Mouse (Mus musculus): ENCODE data around the gene Myo1d. TPM values are rescaled to one million over a fixed set of nuclear protein-coding genes. Genes with fewer than 3 reads are reported as not detected.

Myo1d gene
- polyA plus RNA-seq, 1 experiment = 10.8 TPM

- Histone ChIP-seq H3K79me2 (ENCODE audit: control insufficient read depth, insufficient read depth) (no peaks in the 10 kb centered on the region), H3K36me3 (ENCODE audit: control insufficient read depth, insufficient read depth) (no peaks in the 10 kb centered on the region), H3ac (ENCODE audit: control insufficient read depth, insufficient read length, low read depth) (peak overlapping the region; percentile 52), H3K4me3 (ENCODE audit: insufficient read depth, poor library complexity, severe bottlenecking) (peak overlapping the region; percentile 48), H3K79me3 (ENCODE audit: low read depth) (no peaks in the 10 kb centered on the region), H3K27me3 (ENCODE audit: control insufficient read depth, insufficient read depth, insufficient read length) (no peaks in the 10 kb centered on the region)
- no peak for TF ChIP-seq FOSL1 (IDR thresholded peaks at IDR 0.05; ENCODE audit: insufficient read depth, low read length, poor library complexity, severe bottlenecking)
- no peak for TF ChIP-seq MYOG (IDR thresholded peaks at IDR 0.05; ENCODE audit: control insufficient read depth, extremely low read depth, insufficient read length)
- no peak for TF ChIP-seq MAX (IDR thresholded peaks at IDR 0.05)
- no peak for TF ChIP-seq MYOD1 (IDR thresholded peaks at IDR 0.05; ENCODE audit: control insufficient read depth, insufficient read length, low read depth)
- no peak for TF ChIP-seq CEBPB (IDR thresholded peaks at IDR 0.05; ENCODE audit: low read depth)
- no peak for TF ChIP-seq CTCF (IDR thresholded peaks at IDR 0.05; ENCODE audit: control insufficient read depth, insufficient read depth, insufficient read length)
- no peak for TF ChIP-seq USF1 (IDR thresholded peaks at IDR 0.05; ENCODE audit: low read depth)
Measured at GRCm38 (mm10) chr11:80778916-80779526, 804 bp downstream of the Myo1d start.

GRCm38 (mm10) chr11:80778157-80778556, 1.7 kb downstream of the Myo1d start:
- TF ChIP-seq USF1 (IDR thresholded peaks at IDR 0.05; ENCODE audit: low read depth) (no peak), MAX (IDR thresholded peaks at IDR 0.05) (no peak), MYOG (IDR thresholded peaks at IDR 0.05; ENCODE audit: control insufficient read depth, extremely low read depth, insufficient read length) (no peak), CEBPB (IDR thresholded peaks at IDR 0.05; ENCODE audit: low read depth) (no peak), FOSL1 (IDR thresholded peaks at IDR 0.05; ENCODE audit: insufficient read depth, low read length, poor library complexity, severe bottlenecking) (no peak), CTCF (IDR thresholded peaks at IDR 0.05; ENCODE audit: control insufficient read depth, insufficient read depth, insufficient read length) (no peak), MYOD1 (IDR thresholded peaks at IDR 0.05; ENCODE audit: control insufficient read depth, insufficient read length, low read depth) (no peak)
- Histone ChIP-seq H3ac (ENCODE audit: control insufficient read depth, insufficient read length, low read depth) (no peak overlapping the region), H3K4me3 (ENCODE audit: insufficient read depth, poor library complexity, severe bottlenecking) (no peak overlapping the region), H3K79me3 (ENCODE audit: low read depth) (no peaks in the 10 kb centered on the region), H3K27me3 (ENCODE audit: control insufficient read depth, insufficient read depth, insufficient read length) (no peaks in the 10 kb centered on the region), H3K79me2 (ENCODE audit: control insufficient read depth, insufficient read depth) (no peaks in the 10 kb centered on the region), H3K36me3 (ENCODE audit: control insufficient read depth, insufficient read depth) (no peaks in the 10 kb centered on the region)

- Histone ChIP-seq H3K4me3 (ENCODE audit: insufficient read depth, poor library complexity, severe bottlenecking) (no peak overlapping the region), H3K27me3 (ENCODE audit: control insufficient read depth, insufficient read depth, insufficient read length) (no peaks in the 10 kb centered on the region), H3K79me2 (ENCODE audit: control insufficient read depth, insufficient read depth) (no peaks in the 10 kb centered on the region), H3K36me3 (ENCODE audit: control insufficient read depth, insufficient read depth) (no peaks in the 10 kb centered on the region), H3K79me3 (ENCODE audit: low read depth) (no peaks in the 10 kb centered on the region), H3ac (ENCODE audit: control insufficient read depth, insufficient read length, low read depth) (no peak overlapping the region)
- no peak for TF ChIP-seq CTCF (IDR thresholded peaks at IDR 0.05; ENCODE audit: control insufficient read depth, insufficient read depth, insufficient read length)
- TF ChIP-seq MAX (IDR thresholded peaks at IDR 0.05) = no peak
- TF ChIP-seq MYOD1 (IDR thresholded peaks at IDR 0.05; ENCODE audit: control insufficient read depth, insufficient read length, low read depth) = no peak
- no peak for TF ChIP-seq CEBPB (IDR thresholded peaks at IDR 0.05; ENCODE audit: low read depth)
- no peak for TF ChIP-seq FOSL1 (IDR thresholded peaks at IDR 0.05; ENCODE audit: insufficient read depth, low read length, poor library complexity, severe bottlenecking)
- TF ChIP-seq MYOG (IDR thresholded peaks at IDR 0.05; ENCODE audit: control insufficient read depth, extremely low read depth, insufficient read length) = no peak
- TF ChIP-seq USF1 (IDR thresholded peaks at IDR 0.05; ENCODE audit: low read depth) = no peak
Measured at GRCm38 (mm10) chr11:80777708-80778107, 2.1 kb downstream of the Myo1d start.

- Histone ChIP-seq H3K79me2 (ENCODE audit: control insufficient read depth, insufficient read depth) (no peaks in the 10 kb centered on the region), H3ac (ENCODE audit: control insufficient read depth, insufficient read length, low read depth) (no peak overlapping the region), H3K79me3 (ENCODE audit: low read depth) (no peaks in the 10 kb centered on the region), H3K27me3 (ENCODE audit: control insufficient read depth, insufficient read depth, insufficient read length) (no peaks in the 10 kb centered on the region), H3K36me3 (ENCODE audit: control insufficient read depth, insufficient read depth) (no peaks in the 10 kb centered on the region), H3K4me3 (ENCODE audit: insufficient read depth, poor library complexity, severe bottlenecking) (no peak overlapping the region)
- TF ChIP-seq FOSL1 (IDR thresholded peaks at IDR 0.05; ENCODE audit: insufficient read depth, low read length, poor library complexity, severe bottlenecking) (no peak), USF1 (IDR thresholded peaks at IDR 0.05; ENCODE audit: low read depth) (no peak), MAX (IDR thresholded peaks at IDR 0.05) (no peak), CEBPB (IDR thresholded peaks at IDR 0.05; ENCODE audit: low read depth) (no peak), MYOG (IDR thresholded peaks at IDR 0.05; ENCODE audit: control insufficient read depth, extremely low read depth, insufficient read length) (no peak), CTCF (IDR thresholded peaks at IDR 0.05; ENCODE audit: control insufficient read depth, insufficient read depth, insufficient read length) (no peak), MYOD1 (IDR thresholded peaks at IDR 0.05; ENCODE audit: control insufficient read depth, insufficient read length, low read depth) (no peak)
Measured at GRCm38 (mm10) chr11:80775535-80775934, 4.3 kb downstream of the Myo1d start.

GRCm38 (mm10) chr11:80772595-80773210, 7.1 kb downstream of the Myo1d start:
- TF ChIP-seq MYOD1 (IDR thresholded peaks at IDR 0.05; ENCODE audit: control insufficient read depth, insufficient read length, low read depth) (no peak), MYOG (IDR thresholded peaks at IDR 0.05; ENCODE audit: control insufficient read depth, extremely low read depth, insufficient read length) (no peak), MAX (IDR thresholded peaks at IDR 0.05) (no peak), FOSL1 (IDR thresholded peaks at IDR 0.05; ENCODE audit: insufficient read depth, low read length, poor library complexity, severe bottlenecking) (no peak), CTCF (IDR thresholded peaks at IDR 0.05; ENCODE audit: control insufficient read depth, insufficient read depth, insufficient read length) (no peak), CEBPB (IDR thresholded peaks at IDR 0.05; ENCODE audit: low read depth) (no peak), USF1 (IDR thresholded peaks at IDR 0.05; ENCODE audit: low read depth) (no peak)
- no peak overlapping the region for H3K4me3 ChIP-seq (ENCODE audit: insufficient read depth, poor library complexity, severe bottlenecking)
- no peak overlapping the region for H3ac ChIP-seq (ENCODE audit: control insufficient read depth, insufficient read length, low read depth)
- no peaks in the 10 kb centered on the region for H3K79me3 ChIP-seq (ENCODE audit: low read depth)
- H3K27me3 ChIP-seq (ENCODE audit: control insufficient read depth, insufficient read depth, insufficient read length) = no peaks in the 10 kb centered on the region
- no peaks in the 10 kb centered on the region for H3K36me3 ChIP-seq (ENCODE audit: control insufficient read depth, insufficient read depth)
- H3K79me2 ChIP-seq (ENCODE audit: control insufficient read depth, insufficient read depth) = no peaks in the 10 kb centered on the region

Data from C2C12 (cell line).